Mouse (Mus musculus): ENCODE data around the gene Cby1. TPM values are rescaled to one million over a fixed set of nuclear protein-coding genes. Genes with fewer than 3 reads are reported as not detected.

The Cby1 gene
- polyA plus RNA-seq, 1 experiment from 2014 or later: 42.0 TPM

DNA sequence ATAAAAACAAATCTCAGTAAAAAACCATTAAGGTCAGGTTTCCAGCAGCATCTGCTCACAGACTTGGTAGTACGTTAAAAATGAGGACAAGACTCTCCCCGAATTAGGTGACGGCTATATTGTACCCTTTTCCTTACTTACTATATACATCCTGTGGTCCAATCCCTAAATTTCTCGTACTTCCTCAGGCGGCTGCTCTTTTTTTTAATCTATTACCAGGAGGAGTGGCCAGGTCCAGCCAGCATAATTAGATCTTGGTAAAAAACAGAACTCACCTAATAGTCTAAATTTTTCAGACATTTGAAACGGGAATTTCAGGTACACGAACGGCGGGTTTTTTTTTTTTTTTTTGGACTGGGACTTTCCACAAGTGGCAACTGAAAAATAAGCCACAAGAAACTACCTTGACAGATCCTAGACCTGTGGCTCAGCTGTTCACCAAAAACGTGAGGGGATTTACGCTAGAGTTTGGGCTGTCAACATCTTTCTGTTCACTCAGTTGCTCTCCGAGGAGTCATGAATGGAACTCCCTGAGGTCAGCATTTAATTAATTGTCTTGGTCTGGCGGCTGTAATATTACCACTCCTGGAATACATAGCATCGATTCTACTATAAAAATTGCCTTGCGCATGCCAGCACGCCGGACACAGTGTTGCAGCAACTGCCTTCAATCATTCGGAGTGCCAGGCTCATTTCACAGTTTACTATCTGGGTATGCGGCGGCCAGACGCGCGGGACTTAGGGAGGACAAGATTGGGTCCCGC is 30.8 kb downstream of the Cby1 start:
- ATAC-seq (ENCODE audit: insufficient number of reproducible peaks, low FRiP score): no peak

DNA sequence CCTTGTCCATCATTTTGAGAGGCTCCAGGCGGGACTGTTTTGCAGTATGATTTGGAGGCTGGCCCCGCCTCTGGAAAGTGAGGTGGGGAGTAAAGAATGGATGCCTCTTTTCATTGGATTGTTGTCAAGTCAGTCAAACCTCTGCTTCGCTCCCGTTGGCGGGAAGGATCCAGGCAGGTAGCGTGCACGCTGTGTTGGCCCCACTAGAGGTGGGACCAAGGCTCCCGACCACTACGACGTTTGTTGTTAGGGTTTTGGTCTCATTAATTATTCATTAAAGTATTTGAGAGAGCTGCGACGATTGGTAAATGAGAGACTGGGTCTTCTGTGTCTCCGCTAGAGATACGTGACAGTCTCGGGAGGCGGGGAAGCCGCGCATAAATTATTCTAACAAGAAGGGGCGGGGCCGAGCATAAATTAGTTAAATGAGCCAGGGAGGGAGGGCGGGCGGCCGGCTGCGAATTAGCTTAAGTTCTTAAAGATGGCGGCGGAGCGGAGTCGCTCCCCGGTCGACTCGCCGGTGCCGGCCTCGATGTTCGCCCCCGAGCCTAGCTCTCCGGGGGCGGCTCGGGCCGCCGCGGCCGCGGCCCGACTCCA is 31.5 kb downstream of the Cby1 start, which contains the start of gene Gtpbp1:
Gtpbp1 (plus strand) TSS at position 420 of the 597 bp plus-strand sequence.
- H3K4me1 ChIP-seq (replicated peaks): peaks cover 45% of the 10 kb centered on the region
- H3K4me3 ChIP-seq: peak within 1 kb of the TSS; percentile 95
- WGBS: 0% methylated on average over 45 of the region's 45 CpGs
- peak within 1 kb of the TSS; percentile 89 for H3K27ac ChIP-seq (ENCODE audit: poor library complexity, severe bottlenecking)
- peak; percentile 92 for ATAC-seq (ENCODE audit: insufficient number of reproducible peaks, low FRiP score)
- H3K36me3 ChIP-seq: peaks cover 11% of the 10 kb centered on the region
- peak within 1 kb of the TSS; percentile 99 for H3K4me2 ChIP-seq
- no peaks in the 10 kb centered on the region for H3K9me3 ChIP-seq (replicated peaks)
- no peaks in the 10 kb centered on the region for H3K27me3 ChIP-seq (replicated peaks)
- peak within 1 kb of the TSS; percentile 96 for H3K9ac ChIP-seq

More for the DNA sequence above, 30.8 kb downstream of the Cby1 start:
- H3K4me3 ChIP-seq: peak overlapping the region; percentile 95
- peak overlapping the region; percentile 55 for H3K9ac ChIP-seq
- peaks cover 8% of the 10 kb centered on the region for H3K36me3 ChIP-seq
- no peaks in the 10 kb centered on the region for H3K9me3 ChIP-seq (replicated peaks)
- no peaks in the 10 kb centered on the region for H3K27me3 ChIP-seq (replicated peaks)
- H3K27ac ChIP-seq (ENCODE audit: poor library complexity, severe bottlenecking): no peak overlapping the region
- peaks cover 49% of the 10 kb centered on the region for H3K4me1 ChIP-seq (replicated peaks)
- 16% methylated on average over 24 of the region's 24 CpGs for WGBS
- peak overlapping the region; percentile 99 for H3K4me2 ChIP-seq

DNA sequence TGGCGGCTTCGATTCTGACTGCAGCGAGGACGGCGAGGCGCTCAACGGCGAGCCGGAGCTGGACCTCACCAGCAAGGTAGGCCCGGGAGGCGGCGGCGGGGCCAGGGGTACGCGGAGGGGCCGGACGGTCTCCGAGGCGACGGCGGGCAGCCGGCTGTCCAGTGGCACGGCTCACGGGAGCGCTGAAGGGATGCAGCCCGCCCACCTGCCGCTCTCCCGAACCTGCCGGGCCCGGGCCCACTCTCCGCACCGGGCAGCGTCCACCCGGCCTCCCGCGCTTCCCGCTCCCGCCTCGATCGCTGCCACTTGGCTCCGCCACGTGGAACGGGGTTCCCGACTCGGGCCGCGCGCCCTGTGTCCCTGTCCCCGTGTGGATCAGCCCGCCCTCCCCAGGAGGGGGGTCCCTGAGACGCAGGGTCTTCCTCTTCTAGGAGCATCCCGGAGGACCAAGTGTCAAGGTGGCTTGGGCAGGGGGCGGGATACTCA is 32.1 kb downstream of the Cby1 start:
- Histone ChIP-seq H3K27me3 (replicated peaks) (no peaks in the 10 kb centered on the region), H3K36me3 (peaks cover 11% of the 10 kb centered on the region), H3K4me2 (peak overlapping the region; percentile 99), H3K9ac (peak overlapping the region; percentile 96), H3K4me1 (replicated peaks) (peaks cover 42% of the 10 kb centered on the region), H3K4me3 (peak overlapping the region; percentile 95), H3K9me3 (replicated peaks) (no peaks in the 10 kb centered on the region), H3K27ac (ENCODE audit: poor library complexity, severe bottlenecking) (peak overlapping the region; percentile 89)
- under 1% methylated on average over 41 of the region's 53 CpGs for WGBS
- ATAC-seq (ENCODE audit: insufficient number of reproducible peaks, low FRiP score): peak; percentile 12; the same call in 1 of the 2 replicates

DNA sequence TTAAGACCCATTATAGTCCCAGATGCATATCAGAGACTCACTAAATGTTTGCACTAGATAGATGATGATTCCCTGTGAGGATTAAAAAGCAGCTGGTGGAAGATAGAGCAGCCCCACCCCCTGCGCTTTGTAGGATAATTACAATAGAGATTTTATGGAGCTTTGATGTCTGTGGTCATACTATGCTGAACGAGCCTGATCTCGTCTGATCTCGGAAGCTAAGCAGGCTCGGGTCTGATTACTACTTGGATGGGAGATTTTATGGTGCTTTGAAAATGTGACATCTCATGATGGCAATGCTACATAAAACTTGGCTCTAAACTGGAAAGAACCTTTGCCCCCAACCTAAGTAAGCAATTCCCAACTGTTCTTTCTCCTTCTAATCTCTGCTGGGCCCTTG is 33.3 kb downstream of the Cby1 start:
- peaks cover 44% of the 10 kb centered on the region for H3K4me1 ChIP-seq (replicated peaks)
- no peaks in the 10 kb centered on the region for H3K9me3 ChIP-seq (replicated peaks)
- no peak overlapping the region for H3K4me3 ChIP-seq
- no peak for ATAC-seq (ENCODE audit: insufficient number of reproducible peaks, low FRiP score)
- H3K4me2 ChIP-seq: peak overlapping the region; percentile 99
- 90% methylated on average over 5 of the region's 5 CpGs for WGBS
- no peak overlapping the region for H3K27ac ChIP-seq (ENCODE audit: poor library complexity, severe bottlenecking)
- H3K36me3 ChIP-seq: peaks cover 11% of the 10 kb centered on the region
- no peaks in the 10 kb centered on the region for H3K27me3 ChIP-seq (replicated peaks)
- H3K9ac ChIP-seq: no peak overlapping the region

DNA sequence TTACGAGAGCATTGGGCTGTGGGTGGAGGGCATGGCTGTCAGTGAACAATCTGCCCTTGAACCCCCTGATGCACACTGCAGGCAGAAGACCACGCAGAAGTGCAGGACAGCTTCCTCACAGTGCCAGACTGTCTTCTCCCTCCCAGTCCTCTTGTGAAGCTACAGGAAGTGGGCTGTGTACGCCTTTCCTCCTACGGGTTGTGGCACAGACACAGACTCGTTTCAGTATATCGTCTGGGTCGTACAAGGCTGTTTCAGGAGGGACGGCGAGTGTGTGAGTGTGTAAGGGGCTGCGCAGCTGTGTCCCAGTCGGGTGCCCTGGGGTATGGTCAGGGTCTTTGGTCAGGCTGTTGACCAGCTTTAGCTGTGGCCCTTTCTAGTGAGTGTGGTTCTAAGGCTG is 34.7 kb downstream of the Cby1 start:
- ATAC-seq (ENCODE audit: insufficient number of reproducible peaks, low FRiP score): no peak
- WGBS: 73% methylated on average over 11 of the region's 11 CpGs

DNA sequence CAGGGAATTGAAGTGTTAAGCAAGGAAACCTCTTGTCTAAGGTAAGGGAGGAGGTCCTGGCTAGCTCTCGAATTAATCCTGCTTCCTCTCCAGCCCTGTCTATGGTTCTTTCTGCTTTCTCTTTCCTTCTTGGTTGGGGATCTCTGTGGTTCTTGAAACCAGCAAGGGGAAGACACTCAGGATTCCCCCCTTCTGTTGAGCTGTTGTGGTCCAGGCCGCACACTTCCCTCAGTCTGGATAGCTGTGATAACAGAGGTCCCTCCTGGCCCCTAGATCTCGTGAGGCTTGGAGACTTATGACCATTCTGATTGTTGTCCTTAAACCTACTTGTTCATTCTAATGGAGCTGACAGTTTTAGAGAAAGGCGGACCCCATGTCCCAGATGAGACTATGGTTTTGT is 35.5 kb downstream of the Cby1 start:
- H3K9me3 ChIP-seq (replicated peaks): no peaks in the 10 kb centered on the region
- peak overlapping the region; percentile 31 for H3K4me2 ChIP-seq
- ATAC-seq (ENCODE audit: insufficient number of reproducible peaks, low FRiP score): no peak
- no peak overlapping the region for H3K4me3 ChIP-seq
- peaks cover 48% of the 10 kb centered on the region for H3K4me1 ChIP-seq (replicated peaks)
- H3K9ac ChIP-seq: no peak overlapping the region
- no peaks in the 10 kb centered on the region for H3K27me3 ChIP-seq (replicated peaks)
- 66% methylated on average over 4 of the region's 4 CpGs for WGBS
- peaks cover 17% of the 10 kb centered on the region for H3K36me3 ChIP-seq
- no peak overlapping the region for H3K27ac ChIP-seq (ENCODE audit: poor library complexity, severe bottlenecking)

More for the DNA sequence above, 34.7 kb downstream of the Cby1 start:
- no peaks in the 10 kb centered on the region for H3K9me3 ChIP-seq (replicated peaks)
- no peak overlapping the region for H3K27ac ChIP-seq (ENCODE audit: poor library complexity, severe bottlenecking)
- no peaks in the 10 kb centered on the region for H3K27me3 ChIP-seq (replicated peaks)
- H3K36me3 ChIP-seq: peaks cover 11% of the 10 kb centered on the region
- H3K4me1 ChIP-seq (replicated peaks): peaks cover 50% of the 10 kb centered on the region
- peak overlapping the region; percentile 0; the same call in 1 of the 2 replicates for H3K9ac ChIP-seq
- peak overlapping the region; percentile 31 for H3K4me2 ChIP-seq
- H3K4me3 ChIP-seq: no peak overlapping the region

DNA sequence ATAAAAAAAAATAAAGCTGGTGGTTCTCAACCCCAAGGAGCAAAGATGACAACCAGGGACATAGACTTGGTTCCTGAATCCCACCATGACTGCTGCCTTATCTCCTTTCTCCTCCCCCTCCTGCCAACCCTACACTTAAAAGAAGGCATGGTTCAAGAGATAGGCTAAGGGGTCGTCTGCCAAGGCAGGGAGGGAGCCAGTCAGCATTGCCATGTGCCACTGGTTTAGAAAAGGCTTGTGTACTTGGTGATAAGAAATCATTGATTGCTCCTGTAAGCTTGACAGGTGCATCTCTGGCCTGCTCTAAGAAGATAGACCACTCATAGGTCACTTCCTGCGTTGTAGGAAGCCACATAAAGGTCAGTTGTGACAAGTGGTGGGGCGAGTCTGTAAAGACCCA is 36.5 kb downstream of the Cby1 start:
- H3K9ac ChIP-seq: no peak overlapping the region
- ATAC-seq (ENCODE audit: insufficient number of reproducible peaks, low FRiP score): no peak
- H3K36me3 ChIP-seq: peaks cover 18% of the 10 kb centered on the region
- no peak overlapping the region for H3K4me3 ChIP-seq
- no peaks in the 10 kb centered on the region for H3K27me3 ChIP-seq (replicated peaks)
- H3K9me3 ChIP-seq (replicated peaks): no peaks in the 10 kb centered on the region
- 37% methylated on average over 3 of the region's 3 CpGs for whole genome bisulfite sequencing
- no peak overlapping the region for H3K4me2 ChIP-seq
- H3K27ac ChIP-seq (ENCODE audit: poor library complexity, severe bottlenecking): no peak overlapping the region
- H3K4me1 ChIP-seq (replicated peaks): peaks cover 43% of the 10 kb centered on the region

DNA sequence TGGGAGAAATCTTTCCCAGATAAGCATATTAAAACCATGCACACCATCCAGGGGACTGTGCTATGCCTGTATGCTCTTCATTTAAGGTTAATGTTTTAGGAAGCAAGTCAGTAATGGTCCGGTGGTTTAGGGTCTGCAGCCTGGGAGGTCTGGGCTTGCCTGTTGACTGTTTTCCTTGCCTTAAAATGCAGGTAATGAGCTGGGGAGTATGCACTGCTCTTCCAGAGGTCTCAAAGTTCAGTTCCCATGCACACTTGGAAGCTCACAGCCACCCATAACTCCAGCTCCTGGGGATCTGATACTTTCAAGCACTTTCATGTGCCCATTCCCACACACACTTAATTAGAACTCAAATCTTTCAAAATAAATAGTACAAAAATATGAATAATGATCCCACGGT is 37.5 kb downstream of the Cby1 start:
- Histone ChIP-seq H3K27ac (ENCODE audit: poor library complexity, severe bottlenecking) (no peak overlapping the region), H3K9ac (no peak overlapping the region), H3K4me2 (no peak overlapping the region), H3K9me3 (replicated peaks) (no peaks in the 10 kb centered on the region), H3K27me3 (replicated peaks) (no peaks in the 10 kb centered on the region), H3K4me1 (replicated peaks) (peaks cover 40% of the 10 kb centered on the region), H3K4me3 (no peak overlapping the region), H3K36me3 (peaks cover 18% of the 10 kb centered on the region)
- WGBS: 92% methylated on average over 2 of the region's 2 CpGs
- no peak for ATAC-seq (ENCODE audit: insufficient number of reproducible peaks, low FRiP score)

DNA sequence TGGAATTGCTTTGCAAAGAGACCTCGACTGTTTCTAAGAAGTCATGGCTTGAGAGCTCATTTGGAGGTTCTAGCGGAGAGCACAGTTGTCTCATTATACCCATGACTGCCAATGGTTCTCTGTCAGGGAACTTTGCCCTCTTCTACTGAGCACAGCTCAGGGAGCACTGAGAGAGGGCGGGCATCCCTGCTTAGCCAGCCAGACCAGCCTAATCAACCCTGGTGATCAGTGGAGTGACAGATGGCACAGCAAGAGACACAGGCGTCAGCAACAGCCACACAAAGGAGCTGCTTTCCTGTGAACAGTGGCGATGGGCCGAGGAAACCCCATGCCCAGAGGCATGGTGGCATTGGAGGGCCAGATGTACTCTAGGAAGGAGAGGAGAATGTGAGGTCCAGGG is 38.0 kb downstream of the Cby1 start:
- Histone ChIP-seq H3K4me2 (no peak overlapping the region), H3K27ac (ENCODE audit: poor library complexity, severe bottlenecking) (no peak overlapping the region), H3K36me3 (peaks cover 18% of the 10 kb centered on the region), H3K27me3 (replicated peaks) (no peaks in the 10 kb centered on the region), H3K9ac (no peak overlapping the region), H3K9me3 (replicated peaks) (no peaks in the 10 kb centered on the region), H3K4me3 (no peak overlapping the region), H3K4me1 (replicated peaks) (peaks cover 35% of the 10 kb centered on the region)
- 81% methylated on average over 6 of the region's 6 CpGs for WGBS
- ATAC-seq (ENCODE audit: insufficient number of reproducible peaks, low FRiP score): no peak

DNA sequence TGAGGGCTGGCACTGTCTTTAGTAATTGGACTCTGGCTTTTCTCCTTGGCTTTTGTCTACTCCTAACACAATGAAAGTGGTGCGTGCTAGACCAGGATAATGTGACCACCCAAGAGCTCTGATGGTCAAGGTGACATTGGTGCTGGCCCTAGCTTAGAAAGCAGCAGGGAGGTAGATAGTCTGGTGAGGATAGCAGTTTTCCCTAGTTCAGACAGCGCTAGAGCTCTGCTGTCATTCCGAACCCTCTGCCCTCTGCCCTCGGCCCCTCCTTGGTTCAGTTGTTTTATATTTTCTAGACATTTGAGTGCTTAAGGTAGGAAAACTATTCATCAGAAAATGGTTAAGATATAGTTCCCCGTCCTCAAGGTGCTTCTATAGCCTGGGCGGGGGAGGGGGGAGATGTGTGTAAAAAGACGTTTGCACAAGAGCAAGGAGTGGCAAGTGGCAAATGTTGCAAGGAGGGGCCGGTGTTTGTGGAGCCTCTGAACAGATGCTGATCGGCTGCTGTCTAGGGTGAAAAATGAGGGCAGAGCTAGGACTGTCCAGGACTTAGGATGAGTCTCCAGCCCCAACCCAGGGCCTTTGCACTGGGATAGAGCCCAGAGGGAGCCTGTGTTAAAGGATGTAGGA is 38.7 kb downstream of the Cby1 start:
- Histone ChIP-seq H3K9ac (no peak overlapping the region), H3K27me3 (replicated peaks) (no peaks in the 10 kb centered on the region), H3K4me3 (no peak overlapping the region), H3K4me1 (replicated peaks) (peaks cover 35% of the 10 kb centered on the region), H3K4me2 (no peak overlapping the region), H3K27ac (ENCODE audit: poor library complexity, severe bottlenecking) (no peak overlapping the region), H3K9me3 (replicated peaks) (no peaks in the 10 kb centered on the region), H3K36me3 (peaks cover 18% of the 10 kb centered on the region)
- 80% methylated on average over 9 of the region's 9 CpGs for WGBS
- ATAC-seq (ENCODE audit: insufficient number of reproducible peaks, low FRiP score): no peak

DNA sequence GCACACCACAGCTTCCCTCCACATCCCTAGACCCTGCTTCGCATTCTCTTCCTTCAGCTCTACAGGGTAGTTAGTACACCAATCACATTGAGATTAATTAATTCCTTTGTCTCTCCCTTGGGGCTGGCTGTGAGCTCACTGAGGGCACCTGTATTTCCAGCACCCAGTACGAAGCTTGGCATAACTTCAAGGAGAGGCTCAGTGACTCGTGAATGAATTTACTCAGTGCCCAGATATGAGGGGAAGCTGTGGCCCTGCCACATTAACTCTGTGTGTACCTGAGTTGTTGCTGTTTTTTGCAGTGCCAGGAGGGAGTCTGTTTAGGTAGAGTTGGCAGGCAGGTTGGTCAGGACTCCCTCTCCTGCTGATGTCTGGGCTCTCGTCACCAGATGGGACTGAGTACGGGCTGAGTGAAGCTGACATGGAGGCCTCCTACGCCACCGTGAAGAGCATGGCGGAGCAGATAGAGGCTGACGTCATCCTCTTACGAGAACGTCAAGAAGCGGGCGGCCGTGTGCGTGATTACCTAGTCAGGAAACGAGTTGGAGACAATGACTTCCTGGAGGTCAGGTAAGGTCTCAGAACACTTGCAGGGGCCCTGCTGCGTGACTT is 47.7 kb downstream of the Cby1 start:
- Histone ChIP-seq H3K9me3 (replicated peaks) (no peaks in the 10 kb centered on the region), H3K4me2 (no peak overlapping the region), H3K36me3 (peaks cover 50% of the 10 kb centered on the region), H3K4me3 (no peak overlapping the region), H3K9ac (no peak overlapping the region), H3K27me3 (replicated peaks) (no peaks in the 10 kb centered on the region), H3K27ac (ENCODE audit: poor library complexity, severe bottlenecking) (no peak overlapping the region), H3K4me1 (replicated peaks) (0 out of 2 replicates have a peak, but pooled peaks cover 3% of the 10 kb centered on the region)
- 74% methylated on average over 17 of the region's 17 CpGs for WGBS
- no peak for ATAC-seq (ENCODE audit: insufficient number of reproducible peaks, low FRiP score)
